Mouse (Mus musculus) heart, postnatal 0 days (tissue): ENCODE measurements around the gene H2al3. TPM values are rescaled to one million over a fixed set of nuclear protein-coding genes. Genes with fewer than 3 reads are reported as not detected.

Source experiments
- ATAC-seq: fragments of 200-750 bp; cut with Nextera tagmentation; 2 replicates; pipeline ENCODE4 v1.8.0; 2017; ENCODE audit warnings: low read depth, moderate number of reproducible peaks, moderate library complexity; ENCODE audit not compliant: insufficient read depth
- DNase-seq: peaks from one replicate; pipeline ENCODE4 v3.0.0-alpha.2; 2016; ENCODE audit warnings: low spot score
- H3K27ac ChIP-seq: fragments of 300-500 bp; sonication (generic); 2 replicates; pipeline ENCODE4 v1.5.1; 2014; ENCODE audit warnings: low read depth, mild to moderate bottlenecking
- H3K27me3 ChIP-seq: fragments of 300-500 bp; sonication (generic); 2 replicates; pipeline ENCODE4 v1.6.1; 2014; ENCODE audit warnings: low read length, mixed read lengths; ENCODE audit not compliant: control insufficient read depth, insufficient read depth
- H3K36me3 ChIP-seq: fragments of 300-500 bp; sonication (generic); replicated peaks from 2 replicates; pipeline ENCODE4 v1.6.1; 2014; ENCODE audit warnings: low read length, mixed read lengths; ENCODE audit not compliant: control insufficient read depth, insufficient read depth
- H3K4me1 ChIP-seq: fragments of 300-500 bp; sonication (generic); 2 replicates; pipeline ENCODE4 v1.6.1; 2014; ENCODE audit warnings: antibody characterized with exemption; ENCODE audit not compliant: control insufficient read depth, insufficient read depth
- H3K4me2 ChIP-seq: fragments of 300-500 bp; sonication (generic); 2 replicates; pipeline ENCODE4 v1.6.1; 2014; ENCODE audit warnings: low read depth, mild to moderate bottlenecking, low read length, moderate library complexity
- H3K4me3 ChIP-seq: fragments of 300-500 bp; sonication (generic); 2 replicates; pipeline ENCODE4 v1.5.1; 2014; ENCODE audit warnings: low read depth, low read length
- H3K9ac ChIP-seq: fragments of 300-500 bp; sonication (generic); replicated peaks from 2 replicates; pipeline ENCODE4 v1.6.1; 2014; ENCODE audit warnings: low read depth, low read length, mixed read lengths
- H3K9me3 ChIP-seq: fragments of 300-500 bp; sonication (generic); replicated peaks from 2 replicates; pipeline ENCODE4 v1.6.1; 2016; ENCODE audit warnings: low read length; ENCODE audit not compliant: control insufficient read depth
- CTCF ChIP-seq: IDR thresholded peaks from 2 replicates; pipeline ENCODE4 v1.5.1; 2016; ENCODE audit warnings: antibody characterized with exemption, control low read depth, low read depth
- EP300 ChIP-seq: IDR thresholded peaks from 2 replicates; pipeline ENCODE4 v1.6.1; 2016; ENCODE audit warnings: antibody characterized with exemption, low read depth
- WGBS: fragments of 180-500 bp; shearing (Covaris S2); extraction: QIAGEN DNeasy Blood & Tissue Kit; methylation state at CpG from one replicate; pipeline ENCODE4 v1.1.7; 2014; 5-methylcytosine and 5-hydroxymethylcytosine counted together
- polyA plus RNA-seq: library from polyadenylated mRNA; unstranded; fragments of >200 nt; fragmentation: Nextera tagmentation; extraction: Ambion mirVana; gene quantifications from 2 replicates; pipeline ENCODE4 v1.2.1, GENCODE M21; 2015
- total RNA-seq: library from RNA; depleted of rRNA; stranded (reverse); fragments of >200 nt; gene quantifications from 2 replicates; pipeline ENCODE4 v1.2.3, GENCODE M21; 2014; ENCODE audit warnings: low replicate concordance; rRNA removed

The H2al3 gene
- not detected in 2 replicates for total RNA-seq
- not detected in 2 replicates for polyA plus RNA-seq

GRCm38 (mm10) chrX:9849403-9849802 lies at the start of gene H2al3:
H2al3 (plus strand) TSS chrX:9849703.
- no peak for TF ChIP-seq CTCF
- no peak for TF ChIP-seq EP300
- H3K36me3 ChIP-seq = no peaks in the 10 kb centered on the region
- no peaks in the 10 kb centered on the region for H3K4me1 ChIP-seq
- DNase-seq (no peak), ATAC-seq (no peak)
- H3K4me3 ChIP-seq = no peak within 1 kb of the TSS
- H3K9me3 ChIP-seq = no peaks in the 10 kb centered on the region
- no peak within 1 kb of the TSS for H3K4me2 ChIP-seq
- H3K9ac ChIP-seq = no peak within 1 kb of the TSS
- WGBS = 22% methylated on average over 1 of the region's 1 CpGs
- no peak within 1 kb of the TSS for H3K27ac ChIP-seq
- no peaks in the 10 kb centered on the region for H3K27me3 ChIP-seq

GRCm38 (mm10) chrX:9810101-9810500 lies 39.4 kb upstream of the H2al3 start:
- Histone ChIP-seq H3K36me3 (no peaks in the 10 kb centered on the region), H3K9me3 (no peaks in the 10 kb centered on the region), H3K4me1 (no peaks in the 10 kb centered on the region), H3K4me2 (no peak overlapping the region), H3K4me3 (no peak overlapping the region), H3K27me3 (no peaks in the 10 kb centered on the region), H3K27ac (no peak overlapping the region), H3K9ac (no peak overlapping the region)
- 58% methylated on average over 1 of the region's 1 CpGs for WGBS
- TF ChIP-seq EP300 (no peak), CTCF (no peak)
- DNase-seq (no peak), ATAC-seq (no peak)

- TF ChIP-seq CTCF (no peak), EP300 (no peak)
- Histone ChIP-seq H3K36me3 (no peaks in the 10 kb centered on the region), H3K4me2 (no peak overlapping the region), H3K27me3 (no peaks in the 10 kb centered on the region), H3K4me1 (no peaks in the 10 kb centered on the region), H3K27ac (no peak overlapping the region), H3K9ac (no peak overlapping the region), H3K4me3 (no peak overlapping the region), H3K9me3 (no peaks in the 10 kb centered on the region)
- DNase-seq (no peak), ATAC-seq (no peak)
Observed at GRCm38 (mm10) chrX:9812469-9812868, 37.0 kb upstream of the H2al3 start.

- H3K4me1 ChIP-seq = no peaks in the 10 kb centered on the region
- no peaks in the 10 kb centered on the region for H3K9me3 ChIP-seq
- no peaks in the 10 kb centered on the region for H3K27me3 ChIP-seq
- TF ChIP-seq EP300 (no peak), CTCF (no peak)
- H3K4me3 ChIP-seq = no peak overlapping the region
- WGBS = 61% methylated on average over 2 of the region's 2 CpGs
- H3K36me3 ChIP-seq = no peaks in the 10 kb centered on the region
- H3K27ac ChIP-seq = no peak overlapping the region
- DNase-seq = no peak
- H3K4me2 ChIP-seq = no peak overlapping the region
- ATAC-seq = no peak
- no peak overlapping the region for H3K9ac ChIP-seq
Observed at GRCm38 (mm10) chrX:9834779-9835178, 14.7 kb upstream of the H2al3 start.

GRCm38 (mm10) chrX:9846628-9847027 lies 2.9 kb upstream of the H2al3 start, which contains the start of gene Hypm:
Hypm (plus strand) TSS chrX:9846928.
- H3K9me3 ChIP-seq = no peaks in the 10 kb centered on the region
- no peak for TF ChIP-seq CTCF
- TF ChIP-seq EP300 = no peak
- no peak within 1 kb of the TSS for H3K4me2 ChIP-seq
- DNase-seq (no peak), ATAC-seq (no peak)
- no peaks in the 10 kb centered on the region for H3K36me3 ChIP-seq
- no peaks in the 10 kb centered on the region for H3K4me1 ChIP-seq
- H3K4me3 ChIP-seq = no peak within 1 kb of the TSS
- H3K27me3 ChIP-seq = no peaks in the 10 kb centered on the region
- WGBS = 66% methylated on average over 3 of the region's 3 CpGs
- no peak within 1 kb of the TSS for H3K27ac ChIP-seq
- H3K9ac ChIP-seq = no peak within 1 kb of the TSS

GRCm38 (mm10) chrX:9861859-9862258 lies 12.4 kb downstream of the H2al3 start:
- no peaks in the 10 kb centered on the region for H3K36me3 ChIP-seq
- WGBS = 83% methylated on average over 2 of the region's 2 CpGs
- ATAC-seq (no peak), DNase-seq (no peak)
- no peaks in the 10 kb centered on the region for H3K4me1 ChIP-seq
- no peak overlapping the region for H3K27ac ChIP-seq
- H3K9me3 ChIP-seq = no peaks in the 10 kb centered on the region
- H3K27me3 ChIP-seq = no peaks in the 10 kb centered on the region
- no peak overlapping the region for H3K4me3 ChIP-seq
- TF ChIP-seq EP300 = no peak
- no peak for TF ChIP-seq CTCF
- no peak overlapping the region for H3K4me2 ChIP-seq
- no peak overlapping the region for H3K9ac ChIP-seq
